Mouse (Mus musculus) heart, postnatal 14 days (tissue): ENCODE results near the gene Arhgap23. TPM values are rescaled to one million over a fixed set of nuclear protein-coding genes. Genes with fewer than 3 reads are reported as not detected.

ENCODE experiments used
- DNase-seq, 2 experiments: peaks; one replicate each; pipeline ENCODE4 v3.0.0; 2021 to 2022
- intact Hi-C: fragments of 180-260 bp; cut with DNase I; formaldehyde crosslinking; loops from one replicate; pipeline ENCODE4 v1.15.1; 2025
- total RNA-seq, 2 experiments: library from RNA; stranded (reverse); gene quantifications; 2 replicates each; pipeline ENCODE4 v1.2.3; 2021

Gene Arhgap23
- total RNA-seq, 2 experiments from 2014 or later, result 24.8 to 25.1 TPM

GRCm38 (mm10) chr11:97489589-97490324, 74.4 kb downstream of the Arhgap23 start:
- intact Hi-C loops, result loop anchor here (2.0 kb wide), 2 partner anchors 133 to 201 kb away; no protein-coding TSS in a partner anchor
- DNase-seq, result peak; percentile 75 to 83

GRCm38 (mm10) chr11:97491640-97492039, 76.3 kb downstream of the Arhgap23 start:
- intact Hi-C loops, result no loop called here
- no peak for DNase-seq

DNA sequence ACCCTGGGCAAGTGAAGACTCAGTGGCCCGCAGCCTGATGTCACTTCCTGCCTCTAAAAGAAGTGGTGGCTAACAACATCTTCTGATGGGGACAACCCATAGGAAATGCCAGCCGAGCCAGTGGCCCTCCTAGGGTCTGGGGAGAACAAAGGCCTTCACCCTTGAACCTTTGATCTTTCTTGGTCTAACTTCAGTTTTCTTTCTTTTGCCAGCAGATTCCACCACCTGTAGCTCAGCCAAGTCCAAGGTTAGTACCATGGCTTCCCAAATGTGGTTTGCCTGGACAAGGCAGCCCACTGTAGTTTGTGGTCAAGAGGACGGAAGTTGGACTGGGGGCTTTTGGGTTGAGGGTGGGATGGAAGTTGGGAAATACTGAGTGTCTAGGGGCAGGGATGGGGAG, 77.5 kb downstream of the Arhgap23 start:
- no peak for DNase-seq
- intact Hi-C loops, result no loop called here

- DNase-seq, result no peak
- intact Hi-C loops, result no loop called here
These were observed 82.2 kb downstream of the Arhgap23 start for GRCm38 (mm10) chr11:97497543-97497942.

DNA sequence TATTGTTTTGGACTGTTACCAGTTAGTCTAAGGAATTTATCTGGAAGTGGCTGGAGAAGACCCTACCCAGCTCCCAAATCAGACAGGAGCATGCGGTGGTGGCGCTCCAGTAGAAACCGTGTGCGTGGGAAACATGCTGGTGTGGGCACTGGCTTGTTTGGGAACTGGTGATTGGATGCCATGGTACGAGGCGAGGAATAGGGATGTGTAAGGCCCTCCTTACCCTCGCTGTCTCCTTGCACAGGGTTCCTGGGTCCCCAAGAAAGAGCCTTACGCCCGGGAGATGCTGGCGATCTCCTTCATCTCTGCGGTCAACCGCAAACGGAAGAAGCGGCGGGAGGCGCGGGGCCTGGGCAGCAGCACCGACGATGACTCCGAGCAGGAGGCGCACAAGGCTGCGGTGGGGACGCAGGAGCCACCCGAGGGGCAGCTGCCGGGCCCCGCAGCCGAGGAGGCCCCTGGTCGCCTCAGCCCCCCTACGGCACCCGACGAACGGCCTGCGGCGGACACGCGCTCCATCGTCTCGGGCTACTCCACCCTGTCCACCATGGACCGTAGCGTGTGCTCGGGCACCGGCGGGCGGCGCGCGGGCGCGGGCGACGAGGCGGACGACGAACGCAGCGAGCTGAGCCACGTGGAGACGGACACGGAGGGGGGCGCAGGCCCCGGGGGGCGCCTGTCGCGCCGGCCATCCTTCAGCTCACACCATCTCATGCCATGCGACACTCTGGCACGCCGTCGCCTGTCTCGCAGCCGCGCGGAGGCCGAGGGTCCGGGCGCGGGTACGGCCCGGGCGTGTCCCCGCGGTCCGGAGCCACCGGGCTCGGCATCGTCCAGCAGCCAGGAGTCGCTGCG, 84.8 kb downstream of the Arhgap23 start, which contains the start of gene 4933428G20Rik:
TSS of gene 4933428G20Rik (minus strand) at position 476 of the 855 bp plus-strand sequence.
- no peak for DNase-seq
- intact Hi-C loops, result no loop called here

DNA sequence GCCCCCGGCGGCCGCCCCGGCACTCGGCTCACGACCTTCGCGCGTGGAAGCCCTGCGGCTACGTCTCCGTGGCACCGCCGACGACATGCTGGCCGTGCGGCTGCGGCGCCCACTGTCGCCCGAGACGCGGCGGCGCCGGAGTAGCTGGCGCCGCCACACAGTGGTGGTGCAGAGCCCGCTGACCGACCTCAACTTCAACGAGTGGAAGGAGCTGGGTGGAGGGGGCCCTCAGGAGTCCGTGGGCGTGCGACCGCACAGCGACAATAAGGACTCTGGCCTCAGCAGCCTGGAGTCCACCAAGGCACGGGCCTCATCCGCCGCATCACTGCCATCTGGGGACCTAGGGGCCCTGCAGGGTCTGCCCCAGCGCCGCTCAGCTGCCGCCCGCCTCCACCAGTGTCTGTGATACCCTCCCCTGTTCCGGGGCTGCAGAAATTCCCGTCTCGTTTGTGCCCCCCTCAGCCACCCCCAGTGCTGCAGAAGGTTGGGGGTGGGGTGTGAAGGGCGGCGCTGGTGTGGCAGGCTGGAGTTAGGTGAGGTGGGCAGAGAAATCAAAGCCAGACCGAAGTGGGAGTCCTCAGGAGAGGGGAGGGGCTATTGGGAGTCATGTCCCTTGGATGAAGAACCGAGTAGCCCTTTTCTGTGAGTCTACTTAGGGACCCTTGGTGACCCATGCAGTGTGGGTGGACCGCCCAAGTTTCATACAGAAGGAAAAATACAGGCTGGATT, 85.6 kb downstream of the Arhgap23 start:
- no peak for DNase-seq
- intact Hi-C loops, result no loop called here

- intact Hi-C loops, result no loop called here
- no peak for DNase-seq
These were observed 87.0 kb downstream of the Arhgap23 start for GRCm38 (mm10) chr11:97502383-97502782.

GRCm38 (mm10) chr11:97502846-97503245, 87.5 kb downstream of the Arhgap23 start:
- intact Hi-C loops, result no loop called here
- no peak for DNase-seq

DNA sequence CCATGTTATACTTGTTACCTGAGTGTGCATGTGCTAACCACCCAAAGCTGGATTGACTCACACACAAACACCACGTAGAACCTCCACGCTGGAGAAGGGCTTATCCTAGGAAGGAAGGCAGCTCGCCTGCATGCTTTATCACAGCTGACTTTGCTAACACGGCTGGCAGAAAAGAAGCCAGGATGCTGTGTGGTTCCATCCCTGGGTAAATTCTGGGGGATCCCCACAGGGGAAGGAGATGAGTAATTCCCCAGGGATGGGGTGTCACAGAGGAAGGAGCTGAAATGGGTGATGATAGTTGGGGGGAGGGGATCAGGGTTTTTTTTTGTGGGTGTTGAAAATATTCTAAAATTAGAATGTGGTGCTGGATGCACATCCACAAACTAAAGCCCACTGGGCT, 90.5 kb downstream of the Arhgap23 start:
- intact Hi-C loops, result no loop called here
- DNase-seq, result no peak

DNA sequence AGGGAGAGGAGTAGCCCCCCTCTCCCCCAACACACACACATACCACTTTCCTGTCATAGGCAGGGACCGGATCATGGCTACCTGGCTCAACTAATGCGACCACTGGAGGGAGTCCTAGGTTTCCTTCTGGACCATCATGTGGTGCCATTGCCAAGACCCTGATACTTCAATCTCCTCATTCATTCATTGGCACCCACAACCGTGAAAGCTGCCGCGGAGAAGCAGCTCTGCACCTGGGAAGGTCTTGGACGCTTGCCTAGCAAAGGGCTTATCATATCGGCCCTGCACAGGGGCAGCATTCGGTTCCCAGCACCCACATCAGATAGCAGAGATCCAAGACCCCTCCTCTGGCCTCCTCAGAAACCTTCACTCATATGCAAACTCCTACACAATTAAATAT, 91.0 kb downstream of the Arhgap23 start:
- no peak for DNase-seq
- intact Hi-C loops, result no loop called here

DNA sequence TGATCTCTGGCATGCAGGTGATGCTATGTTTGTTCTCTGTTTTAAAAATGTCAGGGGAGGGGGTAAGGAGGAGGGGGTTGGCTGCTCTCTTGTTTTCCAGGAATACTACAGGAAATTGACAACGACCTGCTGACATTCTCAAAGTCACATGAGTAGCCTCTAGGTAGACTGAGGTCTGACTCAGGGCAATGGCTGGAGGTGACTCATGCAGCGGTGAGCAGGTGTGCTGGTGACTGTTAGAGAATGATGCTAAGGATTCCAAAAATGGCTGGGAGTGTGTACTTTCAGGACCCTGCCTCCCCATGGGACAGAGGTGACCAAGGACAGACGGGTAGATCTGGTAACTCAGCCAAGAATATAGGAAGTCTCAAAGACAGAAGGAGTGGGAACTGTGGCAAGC, 92.9 kb downstream of the Arhgap23 start:
- intact Hi-C loops, result no loop called here
- DNase-seq, result no peak

- intact Hi-C loops, result no loop called here
- DNase-seq, result no peak
These were observed 93.7 kb downstream of the Arhgap23 start for GRCm38 (mm10) chr11:97509058-97509457.

DNA sequence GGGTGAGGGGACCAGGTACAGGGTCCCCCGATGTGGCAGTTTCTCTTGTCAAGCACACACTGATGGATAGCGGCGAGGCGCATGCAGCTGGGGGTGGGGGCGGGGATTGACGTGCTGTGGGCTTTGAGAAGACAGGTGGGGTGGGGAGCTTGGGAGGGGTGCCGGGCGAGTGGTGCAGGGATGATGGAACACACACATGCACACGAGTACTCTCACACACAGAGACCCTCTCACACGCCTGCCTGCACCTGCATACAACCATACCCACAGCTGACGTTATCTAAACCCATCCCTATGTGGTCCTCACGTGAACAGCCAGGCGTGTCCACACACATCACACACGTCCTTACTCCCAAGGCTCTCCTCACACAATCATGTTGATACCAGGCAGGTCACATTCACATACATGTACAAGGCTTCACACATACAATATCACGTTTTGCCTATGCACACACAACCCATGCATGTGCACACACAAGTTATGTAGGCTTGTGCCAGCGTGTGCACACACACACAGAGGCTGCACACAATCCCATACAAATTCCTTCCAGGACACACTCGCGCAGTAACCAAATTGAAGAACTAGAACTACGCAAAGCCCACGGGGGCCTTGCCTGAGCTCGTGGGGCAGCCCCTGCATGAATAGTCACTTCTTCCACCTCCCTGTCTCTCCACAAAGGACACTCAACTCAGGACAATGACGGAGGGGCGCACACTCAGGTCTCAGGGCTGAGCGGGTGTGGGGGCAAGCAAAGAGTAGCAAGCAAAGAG, 94.6 kb downstream of the Arhgap23 start:
- intact Hi-C loops, result no loop called here
- DNase-seq, result no peak

DNA sequence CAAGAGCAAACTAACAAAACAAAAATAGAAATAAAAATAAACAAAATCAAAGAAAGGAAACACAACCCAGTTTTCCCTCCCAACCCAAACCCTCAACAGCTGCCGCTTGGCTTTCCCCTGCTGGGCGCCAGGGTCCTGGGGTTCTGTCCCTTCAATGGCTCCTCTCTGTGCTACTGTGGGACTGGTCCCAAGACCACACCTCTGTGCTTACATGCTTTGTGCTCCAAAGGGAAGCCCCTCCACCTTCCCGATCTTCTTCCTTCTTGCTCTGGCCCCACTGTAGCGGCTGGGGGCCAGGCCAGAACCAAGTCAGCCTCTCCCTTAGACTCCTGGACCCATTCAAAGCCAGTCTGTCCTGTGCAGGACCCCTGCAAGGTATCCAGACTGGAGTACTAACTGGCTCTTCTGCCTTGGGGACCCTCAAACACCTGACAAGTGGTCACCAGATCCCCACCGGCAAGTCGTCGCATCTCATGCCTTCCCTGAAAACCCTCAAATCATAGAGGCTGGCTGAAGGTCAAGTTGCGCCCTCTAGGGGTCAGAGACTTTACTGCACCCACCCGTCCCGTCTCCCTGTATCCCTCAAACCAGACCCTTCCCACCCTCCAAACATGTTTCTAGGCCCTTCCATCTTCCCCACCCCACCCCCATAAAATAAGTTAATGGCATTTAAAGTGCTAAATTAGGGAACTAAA, 95.8 kb downstream of the Arhgap23 start:
- intact Hi-C loops, result no loop called here
- peak; percentile 75 to 85 for DNase-seq

DNA sequence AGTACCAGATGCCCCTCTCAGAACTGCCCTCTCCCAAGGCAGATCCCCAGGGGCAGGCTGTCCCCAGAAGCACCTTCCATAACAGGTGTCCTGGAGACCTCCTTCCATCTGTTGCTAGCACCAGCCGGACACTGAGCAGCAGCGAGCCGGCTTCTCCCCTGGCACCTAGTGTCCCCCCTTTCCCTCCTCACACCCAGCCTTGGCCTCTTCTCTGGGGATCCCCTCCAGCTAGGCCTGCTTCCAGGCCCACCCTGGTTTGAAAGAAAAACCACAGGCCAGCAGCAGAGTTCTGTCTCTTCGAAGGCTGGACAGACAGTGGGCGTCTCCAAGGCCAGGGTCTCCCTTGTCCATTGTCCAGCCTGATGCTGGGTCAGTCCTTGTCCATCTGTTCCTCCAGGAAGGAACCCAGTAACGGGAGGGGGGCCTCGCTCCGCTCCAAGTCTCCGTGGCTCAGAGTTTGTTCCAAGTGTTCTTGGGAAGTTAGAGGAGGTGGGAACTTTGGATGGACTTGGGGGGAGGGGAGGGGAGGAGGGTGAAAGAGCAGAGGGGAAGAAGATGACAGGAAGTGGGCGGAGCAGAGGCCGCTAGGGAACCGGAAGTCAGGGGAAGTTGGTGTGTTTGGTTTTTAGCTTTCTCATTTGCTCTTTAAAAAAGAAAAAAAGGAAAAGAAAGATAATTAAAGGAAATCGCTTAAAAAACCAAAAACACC, 96.5 kb downstream of the Arhgap23 start:
- DNase-seq, result peak; percentile 61
- intact Hi-C loops, result no loop called here

- no peak for DNase-seq
- intact Hi-C loops, result no loop called here
These were observed 97.2 kb downstream of the Arhgap23 start for GRCm38 (mm10) chr11:97512511-97512910.

DNA sequence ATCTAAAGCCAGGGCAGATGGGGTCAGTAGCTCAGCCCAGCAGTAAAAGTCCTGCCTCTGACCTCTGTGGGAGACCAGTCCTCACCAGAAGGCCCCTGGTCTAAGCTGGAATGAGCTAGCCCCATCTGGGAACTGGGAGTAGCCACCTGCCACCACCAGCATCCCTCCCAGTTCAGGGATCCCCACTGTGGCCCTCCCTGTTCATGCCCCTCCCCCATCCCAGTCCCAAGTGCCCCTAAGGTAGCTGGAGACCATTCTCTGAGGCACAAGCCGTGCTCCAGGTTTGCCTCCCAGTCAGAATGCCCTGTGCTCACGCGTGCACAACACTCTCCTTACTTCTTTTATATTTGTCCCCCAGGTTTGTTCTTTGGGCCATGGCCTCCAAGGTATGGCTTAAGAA, 97.7 kb downstream of the Arhgap23 start:
- intact Hi-C loops, result no loop called here
- DNase-seq, result no peak

- intact Hi-C loops, result no loop called here
- DNase-seq, result no peak
These were observed 105.2 kb downstream of the Arhgap23 start for GRCm38 (mm10) chr11:97520541-97520940.
